Mouse (Mus musculus) heart, embryonic 11.5 days (tissue): ENCODE measurements around the gene Coa5. TPM values are rescaled to one million over a fixed set of nuclear protein-coding genes. Genes with fewer than 3 reads are reported as not detected.

ENCODE experiments used
- ATAC-seq: fragments of 200-750 bp; cut with Nextera tagmentation; replicated peaks from 2 replicates; pipeline ENCODE4 v1.8.0; 2017; ENCODE audit warnings: moderate library complexity; ENCODE audit not compliant: insufficient number of reproducible peaks, low FRiP score, low TSS enrichment
- H3K27ac ChIP-seq: fragments of 300-500 bp; sonication (generic); 2 replicates; pipeline ENCODE4 v1.5.1; 2014; ENCODE audit warnings: mild to moderate bottlenecking, low read depth, low read length
- H3K27me3 ChIP-seq: fragments of 300-500 bp; sonication (generic); 2 replicates; pipeline ENCODE4 v1.6.1; 2014; ENCODE audit warnings: mild to moderate bottlenecking, low read length, mixed read lengths; ENCODE audit not compliant: control insufficient read depth, insufficient read depth
- H3K36me3 ChIP-seq: fragments of 300-500 bp; sonication (generic); 2 replicates; pipeline ENCODE4 v1.6.1; 2014; ENCODE audit warnings: mild to moderate bottlenecking, low read length, moderate library complexity, mixed read lengths; ENCODE audit not compliant: control insufficient read depth, insufficient read depth
- H3K4me1 ChIP-seq: fragments of 300-500 bp; sonication (generic); 2 replicates; pipeline ENCODE4 v1.6.1; 2014; ENCODE audit warnings: low read length; ENCODE audit not compliant: control insufficient read depth, insufficient read depth
- H3K4me2 ChIP-seq: fragments of 300-500 bp; sonication (generic); 2 replicates; pipeline ENCODE4 v1.6.1; 2014; ENCODE audit warnings: mild to moderate bottlenecking, moderate library complexity
- H3K4me3 ChIP-seq: fragments of 300-500 bp; sonication (generic); 2 replicates; pipeline ENCODE4 v1.5.1; 2014; ENCODE audit warnings: low read depth, low read length
- H3K9ac ChIP-seq: fragments of 300-500 bp; sonication (generic); 2 replicates; pipeline ENCODE4 v1.6.1; 2014; ENCODE audit warnings: mild to moderate bottlenecking, low read depth, low read length, moderate library complexity
- H3K9me3 ChIP-seq: fragments of 300-500 bp; sonication (generic); replicated peaks from 2 replicates; pipeline ENCODE4 v1.6.1; 2016; ENCODE audit warnings: low read length; ENCODE audit not compliant: control insufficient read depth
- WGBS: fragments of 180-500 bp; shearing (Covaris S2); extraction: QIAGEN DNeasy Blood & Tissue Kit; methylation state at CpG from one replicate; pipeline ENCODE4 v1.1.7; 2014; ENCODE audit not compliant: insufficient replicate concordance; 5-methylcytosine and 5-hydroxymethylcytosine counted together
- polyA plus RNA-seq: library from polyadenylated mRNA; unstranded; fragments of >200 nt; fragmentation: Nextera tagmentation; extraction: Ambion mirVana; gene quantifications from 2 replicates; pipeline ENCODE4 v1.2.1, GENCODE M21; 2014

Coa5 gene
- polyA plus RNA-seq, 1 experiment from 2014 or later: 84.2 TPM

- Histone ChIP-seq H3K9me3 (no peaks in the 10 kb centered on the region), H3K4me1 (no peaks in the 10 kb centered on the region), H3K9ac (no peak overlapping the region), H3K36me3 (no peaks in the 10 kb centered on the region), H3K4me3 (no peak overlapping the region), H3K27me3 (no peaks in the 10 kb centered on the region), H3K4me2 (no peak overlapping the region), H3K27ac (no peak overlapping the region)
- ATAC-seq: no peak
- 76% methylated on average over 10 of the region's 10 CpGs for WGBS
These were observed 18.6 kb upstream of the Coa5 start for GRCm38 (mm10) chr1:37448361-37449095.

- no peaks in the 10 kb centered on the region for H3K4me1 ChIP-seq
- H3K4me3 ChIP-seq: no peak overlapping the region
- H3K9me3 ChIP-seq: no peaks in the 10 kb centered on the region
- 88% methylated on average over 16 of the region's 16 CpGs for WGBS
- H3K27ac ChIP-seq: no peak overlapping the region
- no peak overlapping the region for H3K4me2 ChIP-seq
- H3K9ac ChIP-seq: no peak overlapping the region
- no peaks in the 10 kb centered on the region; the same call in 1 of the 2 replicates for H3K36me3 ChIP-seq
- H3K27me3 ChIP-seq: no peaks in the 10 kb centered on the region
- no peak for ATAC-seq
These were observed 13.2 kb upstream of the Coa5 start for GRCm38 (mm10) chr1:37442848-37443835.

GRCm38 (mm10) chr1:37436419-37436818, 6.5 kb upstream of the Coa5 start:
- H3K4me1 ChIP-seq: peaks cover 3% of the 10 kb centered on the region; the same call in 1 of the 2 replicates
- WGBS: 79% methylated on average over 3 of the region's 3 CpGs
- peaks cover 23% of the 10 kb centered on the region for H3K36me3 ChIP-seq
- no peaks in the 10 kb centered on the region for H3K9me3 ChIP-seq
- H3K9ac ChIP-seq: no peak overlapping the region
- H3K27ac ChIP-seq: no peak overlapping the region
- no peaks in the 10 kb centered on the region for H3K27me3 ChIP-seq
- no peak overlapping the region for H3K4me3 ChIP-seq
- no peak for ATAC-seq
- H3K4me2 ChIP-seq: no peak overlapping the region

GRCm38 (mm10) chr1:37430297-37430840, 466 bp upstream of the Coa5 start:
- no peak; the same call in 1 of the 2 replicates for ATAC-seq
- WGBS: 2% methylated on average over 40 of the region's 40 CpGs
- peaks cover 17% of the 10 kb centered on the region for H3K36me3 ChIP-seq

GRCm38 (mm10) chr1:37428911-37429310, 992 bp downstream of the Coa5 start:
- Histone ChIP-seq H3K9me3 (0 out of 2 replicates have a peak, but pooled peaks cover 2% of the 10 kb centered on the region), H3K27me3 (no peaks in the 10 kb centered on the region), H3K9ac (peak overlapping the region; percentile 91), H3K4me2 (peak overlapping the region; percentile 90), H3K4me1 (peaks cover 19% of the 10 kb centered on the region), H3K4me3 (peak overlapping the region; percentile 89), H3K36me3 (peaks cover 19% of the 10 kb centered on the region), H3K27ac (no peak overlapping the region; the same call in 1 of the 2 replicates)
- no peak for ATAC-seq
- WGBS: 49% methylated on average over 2 of the region's 2 CpGs

More at GRCm38 (mm10) chr1:37430297-37430840, 466 bp upstream of the Coa5 start:
- Histone ChIP-seq H3K4me3 (peak overlapping the region; percentile 89), H3K27ac (peak overlapping the region; percentile 71), H3K4me1 (peaks cover 19% of the 10 kb centered on the region), H3K9me3 (no peaks in the 10 kb centered on the region), H3K9ac (peak overlapping the region; percentile 91), H3K27me3 (no peaks in the 10 kb centered on the region), H3K4me2 (peak overlapping the region; percentile 90)

- Histone ChIP-seq H3K9me3 (0 out of 2 replicates have a peak, but pooled peaks cover 2% of the 10 kb centered on the region), H3K27me3 (no peaks in the 10 kb centered on the region), H3K36me3 (peaks cover 11% of the 10 kb centered on the region), H3K9ac (no peak overlapping the region), H3K4me3 (no peak overlapping the region), H3K4me1 (peaks cover 19% of the 10 kb centered on the region), H3K4me2 (no peak overlapping the region), H3K27ac (no peak overlapping the region)
- ATAC-seq: no peak
- 91% methylated on average over 8 of the region's 8 CpGs for WGBS
These were observed 2.6 kb downstream of the Coa5 start for GRCm38 (mm10) chr1:37427144-37427875.

- Histone ChIP-seq H3K27ac (no peak overlapping the region), H3K36me3 (peaks cover 22% of the 10 kb centered on the region), H3K4me2 (no peak overlapping the region), H3K9me3 (0 out of 2 replicates have a peak, but pooled peaks cover 2% of the 10 kb centered on the region), H3K4me1 (no peaks in the 10 kb centered on the region), H3K27me3 (no peaks in the 10 kb centered on the region), H3K9ac (no peak overlapping the region), H3K4me3 (no peak overlapping the region)
- no peak for ATAC-seq
- 92% methylated on average over 1 of the region's 1 CpGs for WGBS
These were observed 10.5 kb downstream of the Coa5 start for GRCm38 (mm10) chr1:37419420-37419819.

- Histone ChIP-seq H3K27me3 (no peaks in the 10 kb centered on the region), H3K4me1 (no peaks in the 10 kb centered on the region), H3K9me3 (no peaks in the 10 kb centered on the region), H3K4me3 (no peak overlapping the region), H3K9ac (no peak overlapping the region), H3K36me3 (peaks cover 17% of the 10 kb centered on the region), H3K27ac (no peak overlapping the region), H3K4me2 (no peak overlapping the region)
- no peak for ATAC-seq
- WGBS: 83% methylated on average over 1 of the region's 1 CpGs
These were observed 14.5 kb downstream of the Coa5 start for GRCm38 (mm10) chr1:37415394-37415793.
